Mouse (Mus musculus) hindbrain, embryonic 16.5 days (tissue): ENCODE measurements around the gene Eif2a. TPM values are rescaled to one million over a fixed set of nuclear protein-coding genes. Genes with fewer than 3 reads are reported as not detected.

Experiments
- ATAC-seq: fragments of 200-750 bp; cut with Nextera tagmentation; 2 replicates; pipeline ENCODE4 v1.8.0; 2017; ENCODE audit warnings: moderate TSS enrichment, moderate library complexity
- H3K27ac ChIP-seq: fragments of 300-500 bp; sonication (generic); 2 replicates; pipeline ENCODE4 v1.5.1; 2014; ENCODE audit warnings: low read depth, mild to moderate bottlenecking, control low read depth, low read length, moderate library complexity
- H3K27me3 ChIP-seq: fragments of 300-500 bp; sonication (generic); replicated peaks from 2 replicates; pipeline ENCODE4 v1.6.1; 2014; ENCODE audit warnings: low read length; ENCODE audit not compliant: control insufficient read depth, insufficient read depth
- H3K36me3 ChIP-seq: fragments of 300-500 bp; sonication (generic); 2 replicates; pipeline ENCODE4 v1.6.1; 2014; ENCODE audit warnings: mild to moderate bottlenecking, low read length, moderate library complexity, mixed read lengths; ENCODE audit not compliant: control insufficient read depth, insufficient read depth
- H3K4me1 ChIP-seq: fragments of 300-500 bp; sonication (generic); 2 replicates; pipeline ENCODE4 v1.6.1; 2014; ENCODE audit warnings: low read depth, low read length; ENCODE audit not compliant: control insufficient read depth, insufficient read depth
- H3K4me2 ChIP-seq: fragments of 300-500 bp; sonication (generic); 2 replicates; pipeline ENCODE4 v1.6.1; 2014; ENCODE audit warnings: mild to moderate bottlenecking, low read length, control low read depth, moderate library complexity
- H3K4me3 ChIP-seq: fragments of 300-500 bp; sonication (generic); 2 replicates; pipeline ENCODE4 v1.5.1; 2014; ENCODE audit warnings: mild to moderate bottlenecking, low read length, control low read depth, moderate library complexity
- H3K9ac ChIP-seq: fragments of 300-500 bp; sonication (generic); 2 replicates; pipeline ENCODE4 v1.6.1; 2014; ENCODE audit warnings: low read depth, mild to moderate bottlenecking, control low read depth, low read length, moderate library complexity
- H3K9me3 ChIP-seq: fragments of 300-500 bp; sonication (generic); 2 replicates; pipeline ENCODE4 v1.6.1; 2014; ENCODE audit warnings: mild to moderate bottlenecking, low read length, moderate library complexity; ENCODE audit not compliant: control insufficient read depth
- WGBS: fragments of 180-500 bp; shearing (Covaris S2); extraction: QIAGEN DNeasy Blood & Tissue Kit; methylation state at CpG from one replicate; pipeline ENCODE4 v1.1.7; 2014; 5-methylcytosine and 5-hydroxymethylcytosine counted together
- polyA plus RNA-seq: library from polyadenylated mRNA; unstranded; fragments of >200 nt; fragmentation: Nextera tagmentation; extraction: Ambion mirVana; gene quantifications from 2 replicates; pipeline ENCODE4 v1.2.1, GENCODE M21; 2015

Eif2a gene
- polyA plus RNA-seq, 1 experiment from 2014 or later, result 32.6 TPM

- H3K4me3 ChIP-seq, result no peak overlapping the region
- H3K27ac ChIP-seq, result no peak overlapping the region
- 50% methylated on average over 3 of the region's 3 CpGs for WGBS
- H3K9ac ChIP-seq, result no peak overlapping the region
- H3K36me3 ChIP-seq, result no peaks in the 10 kb centered on the region
- H3K4me2 ChIP-seq, result no peak overlapping the region
- ATAC-seq, result no peak
- H3K27me3 ChIP-seq, result no peaks in the 10 kb centered on the region
- no peaks in the 10 kb centered on the region for H3K4me1 ChIP-seq
- H3K9me3 ChIP-seq, result no peaks in the 10 kb centered on the region
Observed at GRCm38 (mm10) chr3:58503720-58504333, 21.8 kb upstream of the Eif2a start.

GRCm38 (mm10) chr3:58504676-58505075, 20.9 kb upstream of the Eif2a start:
- Histone ChIP-seq H3K36me3 (no peaks in the 10 kb centered on the region), H3K27ac (no peak overlapping the region)

GRCm38 (mm10) chr3:58508020-58508750, 17.4 kb upstream of the Eif2a start:
- WGBS, result 89% methylated on average over 7 of the region's 7 CpGs

More at GRCm38 (mm10) chr3:58504676-58505075, 20.9 kb upstream of the Eif2a start:
- Histone ChIP-seq H3K9ac (no peak overlapping the region), H3K9me3 (no peaks in the 10 kb centered on the region), H3K27me3 (no peaks in the 10 kb centered on the region), H3K4me1 (no peaks in the 10 kb centered on the region), H3K4me2 (no peak overlapping the region), H3K4me3 (no peak overlapping the region)
- no peak for ATAC-seq

GRCm38 (mm10) chr3:58511581-58511980, 14.0 kb upstream of the Eif2a start:
- Histone ChIP-seq H3K9ac (no peak overlapping the region), H3K27ac (no peak overlapping the region), H3K36me3 (no peaks in the 10 kb centered on the region), H3K4me2 (no peak overlapping the region), H3K27me3 (no peaks in the 10 kb centered on the region), H3K4me1 (no peaks in the 10 kb centered on the region), H3K4me3 (no peak overlapping the region), H3K9me3 (no peaks in the 10 kb centered on the region)
- no peak for ATAC-seq

More at GRCm38 (mm10) chr3:58508020-58508750, 17.4 kb upstream of the Eif2a start:
- no peaks in the 10 kb centered on the region for H3K27me3 ChIP-seq
- no peaks in the 10 kb centered on the region for H3K9me3 ChIP-seq
- H3K27ac ChIP-seq, result no peak overlapping the region
- H3K4me3 ChIP-seq, result no peak overlapping the region
- no peaks in the 10 kb centered on the region for H3K4me1 ChIP-seq
- H3K36me3 ChIP-seq, result no peaks in the 10 kb centered on the region
- H3K4me2 ChIP-seq, result no peak overlapping the region
- no peak for ATAC-seq
- H3K9ac ChIP-seq, result no peak overlapping the region

- no peak overlapping the region for H3K27ac ChIP-seq
- WGBS, result 89% methylated on average over 3 of the region's 3 CpGs
- no peaks in the 10 kb centered on the region for H3K9me3 ChIP-seq
- no peaks in the 10 kb centered on the region for H3K36me3 ChIP-seq
- H3K4me1 ChIP-seq, result no peaks in the 10 kb centered on the region
- H3K4me3 ChIP-seq, result no peak overlapping the region
- ATAC-seq, result no peak
- no peak overlapping the region for H3K9ac ChIP-seq
- H3K27me3 ChIP-seq, result no peaks in the 10 kb centered on the region
- no peak overlapping the region for H3K4me2 ChIP-seq
Observed at GRCm38 (mm10) chr3:58512740-58513139, 12.9 kb upstream of the Eif2a start.

- no peak for ATAC-seq
- Histone ChIP-seq H3K4me2 (no peak overlapping the region), H3K4me3 (no peak overlapping the region), H3K9me3 (no peaks in the 10 kb centered on the region), H3K27me3 (no peaks in the 10 kb centered on the region), H3K36me3 (no peaks in the 10 kb centered on the region), H3K9ac (no peak overlapping the region), H3K27ac (no peak overlapping the region), H3K4me1 (no peaks in the 10 kb centered on the region)
- WGBS, result 90% methylated on average over 4 of the region's 4 CpGs
Observed at GRCm38 (mm10) chr3:58513483-58513882, 12.1 kb upstream of the Eif2a start.

GRCm38 (mm10) chr3:58515947-58516601, 9.5 kb upstream of the Eif2a start:
- no peak overlapping the region for H3K4me3 ChIP-seq
- H3K9me3 ChIP-seq, result no peaks in the 10 kb centered on the region
- H3K4me1 ChIP-seq, result no peaks in the 10 kb centered on the region
- 0 out of 2 replicates have a peak, but pooled peaks cover 2% of the 10 kb centered on the region for H3K36me3 ChIP-seq
- 80% methylated on average over 1 of the region's 1 CpGs for WGBS
- no peak overlapping the region for H3K27ac ChIP-seq
- no peaks in the 10 kb centered on the region for H3K27me3 ChIP-seq
- no peak overlapping the region for H3K4me2 ChIP-seq
- H3K9ac ChIP-seq, result no peak overlapping the region
- no peak for ATAC-seq

- no peak overlapping the region for H3K27ac ChIP-seq
- H3K4me2 ChIP-seq, result no peak overlapping the region
- WGBS, result 78% methylated on average over 7 of the region's 7 CpGs
- no peaks in the 10 kb centered on the region for H3K27me3 ChIP-seq
- H3K9me3 ChIP-seq, result no peaks in the 10 kb centered on the region
- H3K4me1 ChIP-seq, result no peaks in the 10 kb centered on the region
- no peak for ATAC-seq
- H3K36me3 ChIP-seq, result peaks cover 7% of the 10 kb centered on the region; the same call in 1 of the 2 replicates
- H3K9ac ChIP-seq, result no peak overlapping the region
- no peak overlapping the region for H3K4me3 ChIP-seq
Observed at GRCm38 (mm10) chr3:58516602-58516976, 9.0 kb upstream of the Eif2a start.

GRCm38 (mm10) chr3:58517258-58517657, 8.4 kb upstream of the Eif2a start:
- Histone ChIP-seq H3K4me1 (no peaks in the 10 kb centered on the region), H3K9ac (no peak overlapping the region), H3K27me3 (no peaks in the 10 kb centered on the region), H3K36me3 (peaks cover 8% of the 10 kb centered on the region; the same call in 1 of the 2 replicates), H3K4me2 (no peak overlapping the region), H3K9me3 (no peaks in the 10 kb centered on the region), H3K27ac (no peak overlapping the region), H3K4me3 (no peak overlapping the region)
- ATAC-seq, result no peak
- 76% methylated on average over 5 of the region's 5 CpGs for WGBS
